Mouse (Mus musculus) naive thymus-derived CD4-positive, alpha-beta T cell, adult 2 months (primary cell): ENCODE measurements at regions not wholly inside any gene's neighbourhood (a gene's known extent, or its start where the extent isn't known, plus 50 kb on each side); places are given as distances from the start of the nearest gene placed in this dataset.
"Not testable (repeated sequence)": the region's sequence is repeated elsewhere in the genome, so short reads cannot be mapped to it uniquely, and the experiment has no call there.

ENCODE experiments used
- DNase-seq: peaks from one replicate; pipeline ENCODE4 v3.0.0-alpha.2; 2011; ENCODE audit warnings: low read depth

- DNase-seq, result no peak
Observed at GRCm38 (mm10) chr3:109224526-109224925, 101.6 kb downstream of the Slc25a24 start.

DNA sequence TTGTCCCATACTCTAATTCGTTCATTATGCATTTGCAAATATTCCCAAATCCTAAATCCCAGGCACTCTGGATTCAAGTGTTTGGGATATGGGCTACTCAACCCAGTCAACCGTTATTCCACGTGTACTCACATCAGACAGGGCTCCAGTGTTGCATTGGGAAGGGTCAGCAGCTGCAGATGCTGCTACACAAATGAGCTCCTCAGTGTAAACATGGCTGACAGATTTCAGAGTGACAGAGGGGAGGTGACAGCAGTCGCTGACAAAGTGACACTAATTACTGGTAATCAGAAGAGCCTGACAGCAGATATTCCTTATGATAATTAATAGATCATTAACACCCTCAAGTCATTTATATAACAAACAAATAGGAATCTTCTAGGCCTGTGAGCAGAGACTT, 106.2 kb upstream of the Vav3 start:
- DNase-seq, result no peak

GRCm38 (mm10) chr3:109236918-109237317, 103.5 kb upstream of the Vav3 start:
- DNase-seq, result no peak

- DNase-seq, result no peak
Observed at GRCm38 (mm10) chr3:109243491-109243890, 97.0 kb upstream of the Vav3 start.

DNA sequence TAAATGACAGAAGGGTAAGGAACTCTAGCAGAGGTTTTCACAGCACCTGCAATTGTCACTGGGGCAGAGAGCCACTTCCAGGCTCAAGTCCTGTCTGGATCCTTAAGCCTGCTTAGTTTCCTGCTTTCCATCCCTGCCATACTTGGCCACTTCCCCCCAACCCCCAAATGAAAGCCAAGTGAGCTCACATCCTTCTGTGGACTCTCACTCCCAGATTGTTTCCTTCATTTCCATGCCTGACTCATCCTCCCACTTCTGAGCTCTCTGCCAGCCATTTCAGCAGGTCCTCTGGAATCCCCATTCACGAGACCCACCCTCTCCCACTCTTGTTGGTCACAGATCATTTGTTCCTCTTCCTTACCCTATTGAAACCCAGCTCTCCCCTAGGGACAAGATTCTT, 91.7 kb upstream of the Vav3 start:
- DNase-seq, result no peak

DNA sequence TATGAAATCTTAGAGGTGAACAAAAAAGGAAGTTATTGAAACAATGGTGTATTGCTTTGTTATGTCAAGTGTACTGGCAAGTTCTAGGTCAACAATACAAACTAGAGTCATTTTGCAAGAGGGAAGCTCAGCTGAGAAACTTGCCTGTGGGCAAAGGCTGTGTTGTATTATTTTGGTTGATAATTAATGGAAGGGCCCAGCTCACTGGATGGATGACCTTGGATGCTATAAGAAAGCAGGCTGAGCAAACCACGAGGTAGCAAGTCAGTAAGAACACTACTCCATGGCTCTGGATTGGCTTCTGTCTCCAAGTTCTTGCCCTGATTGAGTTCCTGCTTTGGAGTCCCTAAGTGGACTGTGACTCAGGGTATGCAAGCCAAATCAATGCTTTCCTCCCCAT, 91.1 kb upstream of the Vav3 start:
- DNase-seq, result no peak

GRCm38 (mm10) chr3:109249989-109250388, 90.5 kb upstream of the Vav3 start:
- DNase-seq, result no peak

DNA sequence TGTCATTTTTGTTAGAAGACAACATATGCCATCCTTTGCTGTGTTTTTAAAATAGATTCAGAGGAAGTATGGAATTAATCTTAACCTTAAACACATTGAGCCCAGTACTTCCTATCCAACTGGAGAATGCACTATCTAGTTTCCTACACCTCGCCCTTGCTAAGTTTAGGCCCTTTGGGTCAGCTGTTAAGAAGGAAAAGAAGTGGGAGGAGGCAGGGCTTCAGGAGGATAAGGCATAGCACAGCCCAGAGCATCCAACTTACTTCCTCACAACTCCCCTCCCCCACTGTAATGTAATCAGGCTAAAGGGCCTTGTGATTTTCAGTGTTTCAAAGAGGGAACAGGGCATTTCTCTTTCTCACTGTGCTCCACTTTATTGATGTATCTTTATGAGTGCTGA, 88.7 kb upstream of the Vav3 start:
- no peak for DNase-seq

DNA sequence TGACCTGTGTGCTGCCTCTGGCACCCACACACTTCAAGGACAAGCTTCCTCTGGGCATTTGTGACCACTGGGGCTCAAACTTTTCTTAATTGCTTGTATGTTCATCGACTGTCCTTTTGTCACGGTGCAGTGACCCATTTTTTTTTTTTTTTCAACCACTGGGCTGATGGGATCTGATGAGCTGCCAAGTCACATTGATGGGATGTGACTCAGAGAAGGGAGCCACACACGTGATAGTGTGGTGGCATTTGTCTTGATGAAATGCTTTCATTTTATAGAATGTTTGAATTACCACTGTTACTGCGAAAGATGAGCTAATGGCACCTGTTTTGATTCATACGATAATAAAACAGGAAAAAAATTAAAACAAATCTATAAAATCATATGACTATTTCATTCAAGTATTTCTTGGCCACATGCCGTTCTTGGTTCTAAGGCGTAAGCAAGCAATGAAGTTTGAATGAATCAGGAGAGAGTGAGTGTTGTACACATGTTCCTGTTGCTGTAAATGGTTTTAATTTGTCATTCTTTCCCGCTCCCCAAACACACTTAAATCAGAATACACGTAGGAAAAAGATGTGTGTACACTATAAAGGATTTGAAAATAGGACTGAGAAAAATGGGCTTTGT, 86.3 kb upstream of the Vav3 start:
- no peak for DNase-seq

DNA sequence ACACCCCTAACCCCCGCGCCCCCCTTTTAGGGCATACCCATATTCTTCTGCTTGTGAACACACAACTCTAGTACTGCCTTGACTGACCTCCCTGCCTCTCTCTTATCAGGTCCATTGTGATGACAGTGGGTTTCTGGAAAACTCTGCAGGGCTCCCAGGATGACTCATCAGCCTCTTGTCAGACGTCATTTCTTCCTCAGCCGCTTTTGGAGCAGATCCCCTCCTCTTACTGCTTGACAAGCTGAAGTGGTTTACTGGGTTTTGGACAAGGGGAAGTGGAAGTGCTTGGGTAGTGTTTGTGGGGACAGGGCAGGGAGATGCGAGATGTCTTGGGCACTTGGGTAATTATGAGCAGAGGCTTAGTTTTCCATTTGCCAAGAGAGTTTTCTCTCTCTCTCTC, 85.5 kb upstream of the Vav3 start:
- DNase-seq, result peak; percentile 4

DNA sequence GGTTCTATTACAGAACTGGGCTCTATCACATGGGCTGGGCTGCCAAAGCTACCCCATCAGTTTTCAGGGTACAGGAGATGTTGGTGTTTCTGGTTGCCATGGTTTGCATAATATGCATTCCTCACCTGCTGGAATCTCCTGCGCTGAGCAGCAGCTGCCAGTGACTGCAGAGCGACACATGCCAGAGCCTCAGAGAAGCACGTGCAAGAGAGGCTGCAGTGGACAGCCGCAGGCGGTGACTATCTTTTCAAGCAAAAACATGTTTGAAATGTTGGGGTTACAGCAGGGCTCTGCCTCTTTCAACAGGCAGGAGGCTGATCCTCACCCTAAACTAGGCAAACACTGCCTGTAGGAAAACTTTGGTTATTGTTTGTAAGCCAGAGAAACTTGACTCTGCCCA, 83.7 kb upstream of the Vav3 start:
- DNase-seq, result no peak

DNA sequence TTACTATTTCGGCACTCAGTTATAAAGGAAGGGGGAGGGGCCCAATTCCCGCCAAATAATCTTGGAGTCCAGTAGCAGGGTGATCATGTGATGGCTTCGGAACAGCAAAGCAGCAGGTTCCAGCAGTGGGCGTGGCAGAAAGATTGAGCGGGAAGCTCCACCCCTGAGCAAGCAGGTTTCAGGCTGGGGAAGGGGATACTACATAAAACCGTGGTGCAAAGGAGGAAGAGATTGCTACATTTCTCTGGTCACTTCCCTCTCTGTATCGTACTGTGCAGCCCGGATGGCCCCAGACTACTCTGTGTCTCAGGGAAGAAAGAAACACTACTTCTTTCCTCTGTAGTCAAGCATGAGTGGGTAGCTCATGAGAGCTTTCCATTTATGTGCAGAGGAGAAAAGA, 73.5 kb upstream of the Vav3 start:
- DNase-seq, result not testable (repeated sequence)

DNA sequence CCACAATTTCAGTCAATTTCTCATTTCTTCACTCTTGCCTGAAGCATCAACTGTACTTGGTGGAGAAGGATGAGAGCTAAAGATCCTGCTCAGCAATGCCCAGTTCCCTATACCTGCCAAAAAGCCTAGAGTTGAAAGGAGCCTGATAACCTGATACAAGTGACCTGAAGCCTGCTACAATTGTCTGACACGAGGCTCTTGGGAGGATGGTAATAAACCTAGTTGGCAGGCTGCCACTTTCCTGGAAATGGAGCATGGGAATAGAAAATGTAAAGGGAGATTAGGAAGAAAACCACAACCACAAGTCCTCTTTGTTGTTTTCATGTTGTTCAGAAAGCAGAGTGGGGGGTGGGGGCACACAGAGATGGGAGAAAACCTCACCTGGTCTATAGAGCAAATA, 69.7 kb upstream of the Vav3 start:
- DNase-seq, result no peak

DNA sequence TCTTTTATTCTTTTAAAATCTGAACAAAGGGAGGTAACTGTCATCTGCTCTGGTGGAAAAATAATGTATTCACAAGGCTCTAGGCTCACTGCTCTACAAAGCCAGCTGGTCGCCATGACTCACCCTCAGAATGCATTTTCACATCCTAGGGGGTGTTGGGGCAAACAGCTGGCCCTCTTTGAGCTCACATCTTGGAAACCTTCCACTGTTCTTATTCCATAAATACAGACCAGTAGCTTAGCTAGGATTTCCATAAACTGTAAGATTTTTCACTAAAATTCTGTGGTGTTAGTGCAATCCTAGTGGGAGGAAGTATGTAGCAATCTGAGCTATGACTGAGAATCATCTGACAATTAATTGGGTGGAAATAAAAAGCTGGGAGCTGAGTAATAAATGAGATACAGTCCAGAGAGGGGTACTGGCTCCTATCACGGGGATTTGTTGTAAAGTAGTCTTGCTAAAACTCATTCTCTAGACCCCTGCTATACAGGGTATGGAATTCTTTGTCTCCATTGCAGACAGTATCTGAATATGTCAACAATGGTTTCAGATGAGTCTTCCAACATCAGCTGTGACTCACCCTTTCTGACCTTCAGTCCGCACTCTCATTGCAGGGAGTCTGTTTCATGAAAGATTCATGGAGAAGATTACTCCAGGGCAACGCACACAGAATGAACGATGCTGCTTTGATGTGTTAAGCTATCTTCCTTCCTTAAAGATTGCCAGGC, 67.2 kb upstream of the Vav3 start:
- DNase-seq, result no peak

DNA sequence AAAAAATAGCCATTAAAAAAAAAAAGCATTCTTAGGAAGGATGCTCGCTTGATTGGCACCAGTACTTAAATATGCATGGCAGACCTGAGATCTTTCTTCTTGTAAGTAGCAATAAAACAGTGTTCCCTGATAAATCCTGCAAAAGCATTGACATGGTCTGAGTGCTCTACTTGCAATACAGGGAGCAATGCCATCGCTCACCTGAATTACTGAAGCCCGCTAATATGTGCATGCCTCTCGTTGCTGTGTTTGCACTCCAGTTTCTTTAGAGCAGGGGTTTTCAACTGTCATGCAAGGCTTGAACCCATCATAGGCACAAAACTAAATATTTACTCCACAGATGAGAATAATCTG, 66.7 kb upstream of the Vav3 start:
- DNase-seq, result no peak

DNA sequence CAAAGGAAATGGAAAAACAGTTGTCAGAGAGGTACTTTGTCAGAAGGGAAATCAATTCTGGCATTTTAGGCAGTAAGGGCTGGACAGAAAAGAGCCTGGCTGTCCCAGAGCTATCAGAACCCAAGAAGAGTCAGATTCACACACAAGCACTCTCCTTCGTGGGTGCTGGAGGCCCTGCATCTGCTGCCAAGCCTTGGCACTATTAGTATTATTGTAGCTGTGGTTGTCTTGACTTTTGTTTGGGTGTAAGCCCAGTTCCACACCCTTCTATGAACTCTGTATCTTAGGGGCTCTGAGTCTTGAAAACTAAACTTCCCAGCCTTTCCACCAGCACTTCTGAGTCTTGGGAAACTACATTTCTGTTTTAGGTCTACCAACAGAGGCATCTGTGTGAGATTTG, 61.4 kb upstream of the Vav3 start:
- DNase-seq, result no peak

DNA sequence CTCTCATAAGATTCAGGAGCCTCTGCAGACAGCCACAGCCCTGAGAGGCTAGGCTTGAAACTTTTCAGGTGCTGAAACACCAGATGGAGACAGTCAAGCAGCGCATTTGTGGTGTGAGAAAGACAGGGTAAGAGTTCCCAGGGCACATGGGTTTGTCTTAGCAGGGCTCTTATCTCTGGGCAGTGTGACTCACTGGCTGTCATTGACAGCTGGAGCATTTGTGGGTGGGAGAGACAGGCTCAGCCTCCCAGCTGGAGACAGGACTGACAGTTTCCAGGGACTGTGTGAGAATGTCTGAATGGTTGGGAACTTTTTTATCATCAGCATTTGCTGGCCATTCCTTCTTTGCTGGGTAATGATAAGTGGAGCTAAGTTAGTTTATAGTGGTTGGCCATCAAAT, 53.9 kb upstream of the Vav3 start:
- DNase-seq, result no peak
